Mouse (Mus musculus) effector memory CD4-positive, alpha-beta T cell, adult 5 months (primary cell): ENCODE data around the gene Gm15114. TPM values are rescaled to one million over a fixed set of nuclear protein-coding genes. Genes with fewer than 3 reads are reported as not detected.

ENCODE experiments used
- polyA plus RNA-seq: library from polyadenylated mRNA; unstranded; fragments of 100-300 nt; shearing (Covaris generic); gene quantifications from one replicate; pipeline ENCODE4 v1.2.1, GENCODE M21; 2017

Gene Gm15114
- polyA plus RNA-seq = not detected

GRCm38 (mm10) chrX:148488649-148489048 lies at the start of gene Gm15114:
Gene Gm15114, plus strand, starts transcription at chrX:148488949.

Other genes with a start within 250 kb of the Gm15114 start
- gene Gm8334, start 126.2 kb downstream of the Gm15114 start, polyA plus RNA-seq = 0.22 TPM
- gene Gm15127, start 174.6 kb downstream of the Gm15114 start, polyA plus RNA-seq = 0.19 TPM